Mouse (Mus musculus) C2C12 (cell line): ENCODE results near the gene Cd3e. TPM values are rescaled to one million over a fixed set of nuclear protein-coding genes. Genes with fewer than 3 reads are reported as not detected.

Source experiments
- H3K27me3 ChIP-seq: one replicate; pipeline ENCODE4 v1.6.1; 2011; ENCODE audit not compliant: control insufficient read depth, insufficient read depth, insufficient read length
- H3K36me3 ChIP-seq: one replicate; pipeline ENCODE4 v1.6.1; 2011; ENCODE audit not compliant: control insufficient read depth, insufficient read depth
- H3K4me3 ChIP-seq: one replicate; pipeline ENCODE4 v1.5.1; 2011; ENCODE audit warnings: mild to moderate bottlenecking, control low read depth; ENCODE audit not compliant: poor library complexity, insufficient read depth, severe bottlenecking
- H3K79me2 ChIP-seq: one replicate; pipeline ENCODE4 v1.6.1; 2011; ENCODE audit not compliant: control insufficient read depth, insufficient read depth
- H3K79me3 ChIP-seq: one replicate; pipeline ENCODE4 v1.6.1; 2011; ENCODE audit warnings: low read depth, control low read depth
- H3ac ChIP-seq: one replicate; pipeline ENCODE3; 2011; ENCODE audit warnings: low read depth; ENCODE audit not compliant: control insufficient read depth, insufficient read length
- CEBPB ChIP-seq: IDR thresholded peaks from one replicate; pipeline ENCODE4 v1.6.1; 2011; ENCODE audit warnings: low read depth, mild to moderate bottlenecking, control low read depth, moderate library complexity
- CTCF ChIP-seq: IDR thresholded peaks from one replicate; pipeline ENCODE4 v1.5.1; 2011; ENCODE audit not compliant: control insufficient read depth, insufficient read depth, insufficient read length
- FOSL1 ChIP-seq: IDR thresholded peaks from one replicate; pipeline ENCODE4 v1.8.0; 2011; ENCODE audit warnings: mild to moderate bottlenecking, low read length; ENCODE audit not compliant: poor library complexity, insufficient read depth, severe bottlenecking
- MAX ChIP-seq: IDR thresholded peaks from one replicate; pipeline ENCODE4 v1.6.1; 2011; ENCODE audit warnings: mild to moderate bottlenecking, control low read depth
- MYOD1 ChIP-seq: IDR thresholded peaks from one replicate; pipeline ENCODE4 v1.6.1; 2011; ENCODE audit warnings: low read depth; ENCODE audit not compliant: control insufficient read depth, insufficient read length
- MYOG ChIP-seq: IDR thresholded peaks from one replicate; pipeline ENCODE4 v1.6.1; 2011; ENCODE audit not compliant: control insufficient read depth, insufficient read length; ENCODE audit errors: extremely low read depth
- USF1 ChIP-seq: IDR thresholded peaks from one replicate; pipeline ENCODE4 v1.6.1; 2011; ENCODE audit warnings: low read depth, mild to moderate bottlenecking, control low read depth, moderate library complexity
- polyA plus RNA-seq: library from polyadenylated mRNA; unstranded; fragments of >200 nt; fragmentation: generic; extraction: Trizol; gene quantifications from one replicate; pipeline ENCODE4 v1.2.1, GENCODE M21; 2012; ENCODE audit warnings: missing spikeins

Cd3e gene
- polyA plus RNA-seq, 1 experiment = not detected

- Histone ChIP-seq H3K27me3 (peaks cover 4% of the 10 kb centered on the region), H3K36me3 (peaks cover 6% of the 10 kb centered on the region), H3K79me3 (peaks cover 14% of the 10 kb centered on the region), H3ac (no peak overlapping the region), H3K79me2 (peaks cover 33% of the 10 kb centered on the region), H3K4me3 (no peak overlapping the region)
- TF ChIP-seq MAX (peak; percentile 70), CTCF (peak; percentile 42), CEBPB (no peak), MYOG (no peak)
Observed at GRCm38 (mm10) chr9:44966815-44967242, 42.6 kb downstream of the Cd3e start.

GRCm38 (mm10) chr9:44965833-44966466 is 43.5 kb downstream of the Cd3e start:
- Histone ChIP-seq H3K79me2 (peaks cover 33% of the 10 kb centered on the region), H3K36me3 (peaks cover 11% of the 10 kb centered on the region), H3K79me3 (peaks cover 14% of the 10 kb centered on the region), H3K4me3 (peak overlapping the region; percentile 72), H3ac (peak overlapping the region; percentile 15), H3K27me3 (peaks cover 4% of the 10 kb centered on the region)
- no peak for TF ChIP-seq MYOG
- no peak for TF ChIP-seq FOSL1
- no peak for TF ChIP-seq CEBPB
- TF ChIP-seq USF1 = no peak
- TF ChIP-seq MAX = no peak

DNA sequence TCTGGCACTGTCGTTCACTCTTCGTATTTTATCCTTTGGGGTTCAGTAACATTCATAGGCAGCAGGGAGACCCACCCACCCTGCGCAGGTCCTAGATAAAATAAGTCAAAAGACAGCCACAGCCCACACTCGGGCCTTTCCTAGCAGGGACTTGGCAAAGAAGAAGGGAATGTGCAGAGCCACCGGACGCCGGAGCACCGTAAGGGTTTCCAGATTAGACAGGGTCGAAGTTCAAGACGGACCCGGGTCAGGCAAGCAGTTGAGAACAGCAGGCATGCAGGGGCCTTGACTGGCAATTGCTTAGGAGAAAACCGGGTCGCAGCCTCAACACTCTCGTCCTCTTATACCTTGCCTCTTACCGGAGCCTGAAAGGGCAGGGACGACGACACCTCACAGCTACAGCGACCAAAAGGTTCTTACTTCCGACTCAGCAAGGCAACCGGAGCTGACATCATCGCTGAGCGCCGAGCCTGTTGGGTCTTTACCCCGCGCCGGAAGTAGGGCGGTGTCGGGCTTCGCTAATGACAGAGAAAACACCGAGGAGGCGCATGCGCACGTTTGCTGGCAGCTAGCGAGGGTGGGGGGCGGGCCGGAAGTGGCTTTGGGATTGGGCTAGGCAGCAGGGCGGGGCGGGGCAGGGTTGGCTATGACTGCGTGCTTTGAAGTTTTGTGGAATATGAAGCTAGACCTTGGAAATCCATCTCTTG is 44.1 kb downstream of the Cd3e start, which contains the start of gene Ube4a:
Gene Ube4a (minus strand): TSS at position 475 of the 707 bp plus-strand sequence.
- H3K79me2 ChIP-seq = peaks cover 33% of the 10 kb centered on the region
- peak within 1 kb of the TSS; percentile 36 for H3ac ChIP-seq
- peak within 1 kb of the TSS; percentile 72 for H3K4me3 ChIP-seq
- no peak for TF ChIP-seq CTCF
- no peak for TF ChIP-seq CEBPB
- TF ChIP-seq MYOD1 = no peak
- no peak for TF ChIP-seq MAX
- TF ChIP-seq MYOG = no peak
- no peak for TF ChIP-seq FOSL1
- no peak for TF ChIP-seq USF1
- H3K27me3 ChIP-seq = peaks cover under 1% of the 10 kb centered on the region
- H3K36me3 ChIP-seq = peaks cover 15% of the 10 kb centered on the region
- H3K79me3 ChIP-seq = peaks cover 14% of the 10 kb centered on the region

DNA sequence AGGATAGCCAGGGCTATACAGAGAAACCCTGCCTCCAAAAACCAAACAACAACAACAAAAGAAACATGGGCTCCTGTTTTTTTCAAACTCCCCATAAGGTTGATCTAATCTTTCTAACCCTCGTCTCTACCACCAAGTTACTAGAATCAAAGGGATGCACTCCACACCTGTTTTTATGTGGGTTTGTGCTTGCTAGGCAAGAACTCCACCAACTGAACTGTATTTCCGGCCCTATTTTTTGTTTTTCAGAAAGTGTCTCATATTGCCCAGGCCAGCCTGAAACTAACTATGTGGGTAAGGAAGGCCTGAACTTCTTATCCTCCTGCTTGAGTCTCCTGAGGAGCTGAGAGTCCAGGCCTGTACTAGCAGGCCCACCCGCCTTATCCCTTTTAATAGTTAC is 55.0 kb downstream of the Cd3e start:
- TF ChIP-seq MAX (no peak), MYOG (no peak), CTCF (no peak)
- Histone ChIP-seq H3K4me3 (no peak overlapping the region), H3ac (no peak overlapping the region), H3K36me3 (peaks cover 37% of the 10 kb centered on the region), H3K79me2 (no peaks in the 10 kb centered on the region), H3K79me3 (no peaks in the 10 kb centered on the region), H3K27me3 (no peaks in the 10 kb centered on the region)

Other genes starting within 250 kb of the Cd3e start
- 46.6 TPM for gene Arcn1, start 241.8 kb downstream of the Cd3e start, polyA plus RNA-seq
- gene Ift46, start 241.7 kb downstream of the Cd3e start, polyA plus RNA-seq = 76.1 TPM
- 0.46 TPM for gene Tmem25, start 210.3 kb downstream of the Cd3e start, polyA plus RNA-seq
- gene Ttc36, start 206.6 kb downstream of the Cd3e start, polyA plus RNA-seq = not detected
- gene Kmt2a, start 128.3 kb downstream of the Cd3e start, polyA plus RNA-seq = 5.6 TPM
- gene Atp5l, start 88.9 kb downstream of the Cd3e start, polyA plus RNA-seq = 734 TPM
- 13.7 TPM for gene Ube4a, start 44.0 kb downstream of the Cd3e start, polyA plus RNA-seq
- gene Cd3g, start 29.2 kb downstream of the Cd3e start, polyA plus RNA-seq = not detected
- not detected for gene Cd3d, start 27.8 kb downstream of the Cd3e start, polyA plus RNA-seq
- not detected for gene Mpzl2, start 30.2 kb upstream of the Cd3e start, polyA plus RNA-seq
- 0.35 TPM for gene Mpzl3, start 45.6 kb upstream of the Cd3e start, polyA plus RNA-seq
- not detected for gene Jaml, start 69.6 kb upstream of the Cd3e start, polyA plus RNA-seq
- not detected for gene Scn2b, start 108.2 kb upstream of the Cd3e start, polyA plus RNA-seq
- gene Scn4b, start 128.8 kb upstream of the Cd3e start, polyA plus RNA-seq = 0.01 TPM
- not detected for gene BC049352, start 172.4 kb upstream of the Cd3e start, polyA plus RNA-seq
- gene Tmprss4, start 194.5 kb upstream of the Cd3e start, polyA plus RNA-seq = not detected